Mouse (Mus musculus) spleen, adult 2 months (tissue): ENCODE measurements around the gene Plscr4. TPM values are rescaled to one million over a fixed set of nuclear protein-coding genes. Genes with fewer than 3 reads are reported as not detected.

ENCODE experiments used
- DNase-seq, 2 experiments: peaks; one replicate each; pipeline versions ENCODE4 v3.0.0 to v3.0.0-alpha.2; 2012 to 2021; ENCODE audit warnings: low spot score in 2 of 2, low read depth in 1 of 2
- H3K27ac ChIP-seq: fragments of 200-500 bp; 2 replicates; pipeline ENCODE4 v1.5.1; 2012; ENCODE audit warnings: low read length, inconsistent platforms; ENCODE audit not compliant: insufficient read depth
- H3K27me3 ChIP-seq: fragments of 200-500 bp; 2 replicates; pipeline ENCODE4 v1.6.1; 2012; ENCODE audit warnings: mild to moderate bottlenecking, moderate library complexity, low read length, inconsistent platforms; ENCODE audit not compliant: control insufficient read depth, insufficient read depth
- H3K36me3 ChIP-seq: fragments of 200-500 bp; 2 replicates; pipeline ENCODE4 v1.6.1; 2012; ENCODE audit warnings: mild to moderate bottlenecking, low read length, inconsistent platforms; ENCODE audit not compliant: control insufficient read depth, insufficient read depth
- H3K4me1 ChIP-seq: fragments of 200-500 bp; 2 replicates; pipeline ENCODE4 v1.6.1; 2011; ENCODE audit warnings: inconsistent platforms; ENCODE audit not compliant: control insufficient read depth, insufficient read depth, insufficient read length
- H3K4me3 ChIP-seq: fragments of 200-500 bp; 2 replicates; pipeline ENCODE4 v1.5.1; 2011; ENCODE audit warnings: mild to moderate bottlenecking, inconsistent platforms; ENCODE audit not compliant: insufficient read depth, insufficient read length; ENCODE audit errors: extremely low read depth
- CTCF ChIP-seq: fragments of 200-500 bp; IDR thresholded peaks from 2 replicates; pipeline ENCODE4 v1.5.1; 2011; ENCODE audit warnings: mild to moderate bottlenecking, inconsistent platforms; ENCODE audit not compliant: insufficient read depth, insufficient read length, insufficient replicate concordance; ENCODE audit errors: extremely low read depth
- POLR2A ChIP-seq: fragments of 200-500 bp; IDR thresholded peaks from 2 replicates; pipeline ENCODE4 v1.6.1; 2011; ENCODE audit warnings: low read depth, low read length, inconsistent platforms
- whole genome bisulfite sequencing: fragments of 180-500 bp; shearing (Covaris S2); methylation state at CpG from one replicate; pipeline ENCODE4 v1.1.7; 2018; 5-methylcytosine and 5-hydroxymethylcytosine counted together
- polyA plus RNA-seq: library from polyadenylated mRNA; depleted of rRNA; stranded (reverse); fragments of >200 nt; gene quantifications from 2 replicates; pipeline ENCODE4 v1.2.3, GENCODE M21; 2012

Gene Plscr4
- polyA plus RNA-seq, 1 experiment = 5.8 TPM

GRCm38 (mm10) chr9:92504256-92504655 lies 47.1 kb downstream of the Plscr4 start:
- DNase-seq = no peak
- 78% methylated on average over 3 of the region's 3 CpGs for WGBS
- no peak overlapping the region for H3K4me3 ChIP-seq
- TF ChIP-seq CTCF (no peak), POLR2A (no peak)
- no peak overlapping the region for H3K27ac ChIP-seq
- H3K27me3 ChIP-seq = no peaks in the 10 kb centered on the region
- no peaks in the 10 kb centered on the region for H3K36me3 ChIP-seq
- H3K4me1 ChIP-seq = no peaks in the 10 kb centered on the region

- Histone ChIP-seq H3K27me3 (no peaks in the 10 kb centered on the region), H3K4me1 (no peaks in the 10 kb centered on the region), H3K4me3 (no peak overlapping the region), H3K27ac (no peak overlapping the region), H3K36me3 (no peaks in the 10 kb centered on the region)
- 55% methylated on average over 1 of the region's 1 CpGs for WGBS
- no peak for TF ChIP-seq POLR2A
- no peak for TF ChIP-seq CTCF
- no peak for DNase-seq
Measured at GRCm38 (mm10) chr9:92504889-92505288, 47.7 kb downstream of the Plscr4 start.

- H3K4me3 ChIP-seq = no peak overlapping the region
- DNase-seq = no peak
- TF ChIP-seq CTCF = no peak
- no peak for TF ChIP-seq POLR2A
- no peaks in the 10 kb centered on the region for H3K27me3 ChIP-seq
- H3K4me1 ChIP-seq = no peaks in the 10 kb centered on the region
- no peak overlapping the region for H3K27ac ChIP-seq
- no peaks in the 10 kb centered on the region for H3K36me3 ChIP-seq
Measured at GRCm38 (mm10) chr9:92511696-92512095, 54.5 kb downstream of the Plscr4 start.

DNA sequence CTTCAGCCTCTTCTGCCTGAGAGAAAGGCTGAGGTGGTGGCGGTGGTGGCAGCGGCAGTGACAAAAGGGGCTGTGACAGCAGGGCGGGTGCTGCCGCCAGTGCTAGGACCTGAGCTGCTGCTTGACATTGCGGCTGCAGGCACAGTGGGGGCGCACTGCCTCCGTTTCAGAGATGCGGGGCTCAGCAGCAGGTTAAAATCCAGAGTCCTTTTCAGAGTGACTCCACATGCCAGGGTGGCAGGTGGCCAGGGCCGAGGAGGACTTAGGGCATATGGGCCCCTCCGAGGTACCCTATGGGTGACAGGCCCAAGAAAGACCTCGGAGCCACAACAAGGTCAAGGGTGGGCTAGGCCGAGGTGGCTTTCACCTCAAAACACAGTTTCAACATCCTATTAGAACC lies 59.9 kb downstream of the Plscr4 start:
- TF ChIP-seq POLR2A = no peak
- TF ChIP-seq CTCF = no peak
- Histone ChIP-seq H3K36me3 (no peaks in the 10 kb centered on the region), H3K27ac (no peak overlapping the region), H3K4me3 (no peak overlapping the region), H3K4me1 (no peaks in the 10 kb centered on the region), H3K27me3 (no peaks in the 10 kb centered on the region)
- no peak for DNase-seq
- WGBS = 93% methylated on average over 12 of the region's 12 CpGs

GRCm38 (mm10) chr9:92520751-92521150 lies 63.6 kb downstream of the Plscr4 start:
- DNase-seq = no peak

DNA sequence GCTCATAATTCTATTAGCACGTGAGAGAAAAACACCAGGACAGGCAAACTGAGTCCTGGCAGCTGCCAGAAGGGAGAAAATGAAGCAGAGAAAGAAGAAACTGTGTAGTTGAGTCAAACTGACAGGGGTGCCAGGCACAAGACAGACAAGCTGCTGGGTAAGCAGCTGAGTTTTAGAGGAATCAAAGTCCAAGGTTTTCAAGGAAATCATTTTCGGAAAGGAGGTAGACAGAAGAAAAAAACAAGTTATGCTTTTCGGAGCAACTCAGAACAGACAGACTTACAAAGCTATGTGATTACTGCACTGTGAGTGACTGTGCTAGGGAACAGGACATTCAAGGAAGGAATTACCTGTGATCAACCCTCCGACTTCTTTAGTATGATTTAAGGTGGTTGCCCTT lies 67.3 kb downstream of the Plscr4 start:
- TF ChIP-seq CTCF (no peak), POLR2A (no peak)
- WGBS = 79% methylated on average over 4 of the region's 4 CpGs
- H3K27me3 ChIP-seq = no peaks in the 10 kb centered on the region
- no peak for DNase-seq
- no peak overlapping the region for H3K27ac ChIP-seq
- no peak overlapping the region for H3K4me3 ChIP-seq
- H3K4me1 ChIP-seq = no peaks in the 10 kb centered on the region
- no peaks in the 10 kb centered on the region for H3K36me3 ChIP-seq

More at GRCm38 (mm10) chr9:92520751-92521150, 63.6 kb downstream of the Plscr4 start:
- 89% methylated on average over 10 of the region's 10 CpGs for WGBS
- no peaks in the 10 kb centered on the region for H3K36me3 ChIP-seq
- no peak overlapping the region for H3K4me3 ChIP-seq
- H3K27ac ChIP-seq = no peak overlapping the region
- TF ChIP-seq CTCF (no peak), POLR2A (no peak)
- H3K27me3 ChIP-seq = no peaks in the 10 kb centered on the region
- H3K4me1 ChIP-seq = no peaks in the 10 kb centered on the region

GRCm38 (mm10) chr9:92530055-92530454 lies 72.9 kb downstream of the Plscr4 start:
- Histone ChIP-seq H3K4me3 (no peak overlapping the region), H3K27me3 (no peaks in the 10 kb centered on the region), H3K27ac (no peak overlapping the region), H3K4me1 (no peaks in the 10 kb centered on the region), H3K36me3 (no peaks in the 10 kb centered on the region)
- TF ChIP-seq CTCF = no peak
- TF ChIP-seq POLR2A = no peak
- no peak for DNase-seq
- 83% methylated on average over 3 of the region's 3 CpGs for WGBS
